Mouse (Mus musculus) cerebellum, adult 11 months (tissue): ENCODE data around the gene Phf23.
A peak's percentile ranks its signal among the peaks of the same experiment; 100 is the strongest.
"Not testable (repeated sequence)": the region's sequence is repeated elsewhere in the genome, so short reads cannot be mapped to it uniquely, and the experiment has no call there.

Experiments
- DNase-seq: peaks from one replicate; pipeline ENCODE4 v3.0.0; 2022

Gene Phf23

GRCm38 (mm10) chr11:70001159-70001558 is 5.6 kb downstream of the Phf23 start:
- no peak for DNase-seq

DNA sequence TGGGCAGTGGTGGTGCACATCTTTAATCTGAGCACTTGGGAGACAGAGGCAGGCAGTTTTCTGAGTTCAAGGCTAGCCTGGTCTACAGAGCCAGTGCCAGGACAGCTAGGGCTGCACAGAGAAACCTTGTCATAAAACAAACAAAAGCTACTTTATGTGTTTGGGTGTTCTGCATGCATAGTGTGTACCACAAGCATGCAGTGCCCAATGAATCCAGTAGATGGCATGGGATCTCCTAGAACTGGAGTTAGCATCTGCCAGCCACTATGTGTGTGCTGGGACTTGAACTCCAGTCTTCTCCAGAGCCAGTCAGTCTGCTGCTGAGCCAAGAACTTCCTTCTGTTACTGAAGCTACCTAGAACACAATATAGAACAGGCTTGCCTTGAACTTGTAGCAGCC is 6.3 kb downstream of the Phf23 start:
- no peak for DNase-seq

- no peak for DNase-seq
These were observed 6.9 kb downstream of the Phf23 start for GRCm38 (mm10) chr11:70002471-70002870.

GRCm38 (mm10) chr11:70005521-70005920 is 9.9 kb downstream of the Phf23 start:
- DNase-seq = no peak

GRCm38 (mm10) chr11:70010033-70010432 is 14.5 kb downstream of the Phf23 start:
- DNase-seq = no peak

GRCm38 (mm10) chr11:70010548-70010947 is 15.0 kb downstream of the Phf23 start:
- DNase-seq = no peak

DNA sequence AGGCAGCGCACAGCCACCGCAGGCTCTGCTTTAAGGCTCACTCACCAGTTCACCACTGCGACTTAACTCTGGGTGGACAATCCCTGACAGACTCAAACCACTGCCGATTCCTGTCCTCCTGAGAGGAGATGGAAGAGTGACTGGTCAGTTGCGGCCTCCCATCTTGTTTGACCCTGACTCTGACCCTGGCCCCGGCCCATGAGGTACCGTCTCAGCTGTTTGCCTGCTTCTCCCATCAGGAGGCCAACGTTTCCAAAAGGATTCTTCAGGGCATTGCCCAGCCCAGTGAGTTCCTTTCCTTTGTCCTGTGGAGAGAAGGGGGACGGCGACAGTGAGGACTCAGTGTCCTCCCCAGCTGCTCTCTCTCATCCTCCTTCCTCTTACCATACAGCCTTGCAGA is 15.4 kb downstream of the Phf23 start:
- no peak for DNase-seq

DNA sequence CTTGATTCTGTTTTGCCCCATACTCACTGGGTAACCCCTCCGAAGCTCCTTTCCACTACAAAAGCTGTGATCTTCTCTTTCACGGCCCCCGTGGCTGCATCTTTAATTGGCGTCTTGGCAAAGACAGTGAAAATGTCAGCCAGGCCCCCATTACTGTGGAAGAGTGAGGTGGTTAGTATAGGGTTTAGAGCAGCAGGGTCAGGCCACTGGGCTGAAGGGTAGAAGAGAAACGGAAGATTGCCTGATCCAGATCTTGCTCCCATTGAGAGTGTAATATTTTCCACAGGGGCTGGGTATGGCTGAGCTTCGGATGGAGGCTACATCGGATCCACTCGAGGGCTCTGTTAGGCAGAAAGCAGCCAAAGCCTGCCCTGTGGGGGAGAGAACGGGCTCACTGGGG is 17.4 kb downstream of the Phf23 start:
- DNase-seq = no peak

- no peak for DNase-seq
These were observed 17.8 kb downstream of the Phf23 start for GRCm38 (mm10) chr11:70013408-70013807.

GRCm38 (mm10) chr11:70014051-70014450 is 18.5 kb downstream of the Phf23 start:
- no peak for DNase-seq

DNA sequence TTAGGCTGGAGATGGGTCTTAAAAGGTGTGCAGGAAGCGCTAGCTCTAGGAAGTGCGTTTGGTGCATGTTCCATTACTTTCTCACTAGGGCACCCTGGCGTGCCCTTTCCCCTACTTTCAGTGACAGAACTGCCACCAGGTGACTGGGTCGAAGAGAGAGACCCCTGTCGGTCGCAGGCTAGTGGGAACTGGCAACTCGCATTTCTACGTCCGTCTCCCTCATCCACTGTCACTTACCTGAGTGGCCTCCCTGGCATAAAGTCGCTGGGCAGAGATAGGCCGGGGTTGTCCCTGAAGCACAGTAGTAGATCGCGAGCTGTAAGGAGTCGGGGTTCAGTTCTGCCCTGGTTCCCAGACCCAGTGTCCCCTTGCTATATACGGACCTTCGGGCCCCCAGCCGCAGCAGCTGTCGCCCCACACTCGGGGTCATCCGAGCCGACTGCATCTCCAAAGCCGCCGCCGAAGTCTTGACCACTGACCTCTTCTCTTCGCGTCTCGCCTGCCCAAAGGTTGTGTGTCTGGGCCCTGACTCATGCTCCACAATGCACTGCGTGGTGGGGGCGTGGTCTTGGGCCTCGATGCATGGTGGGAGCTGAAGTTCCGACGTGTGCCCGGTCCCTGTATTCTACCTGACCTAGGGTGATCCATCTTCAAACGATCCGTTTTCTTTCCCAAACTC is 19.4 kb downstream of the Phf23 start, which contains the start of gene Acadvl:
TSS of gene Acadvl (minus strand) at position 532 of the 679 bp plus-strand sequence.
- peak; percentile 85 for DNase-seq

DNA sequence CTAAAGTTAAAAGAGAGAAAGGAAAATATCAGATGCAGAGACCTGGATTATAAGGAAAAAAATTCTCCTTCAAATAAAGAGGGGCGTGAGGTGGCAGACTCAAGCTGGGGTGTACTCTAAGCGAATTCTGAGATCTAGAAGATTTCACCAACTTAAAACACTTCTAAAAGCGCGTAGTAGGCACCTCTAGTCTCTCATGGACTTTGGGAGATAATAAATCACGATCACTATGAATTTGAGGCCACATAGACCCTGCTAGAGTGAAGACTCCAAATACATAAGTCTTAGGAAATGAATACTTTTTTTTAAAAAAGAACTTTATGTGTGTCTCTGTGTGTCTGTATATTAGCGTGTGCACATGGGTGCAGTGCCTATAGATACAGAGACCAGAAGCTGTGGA is 20.1 kb downstream of the Phf23 start:
- DNase-seq = no peak

GRCm38 (mm10) chr11:70016177-70016576 is 20.6 kb downstream of the Phf23 start:
- not testable (repeated sequence) for DNase-seq

DNA sequence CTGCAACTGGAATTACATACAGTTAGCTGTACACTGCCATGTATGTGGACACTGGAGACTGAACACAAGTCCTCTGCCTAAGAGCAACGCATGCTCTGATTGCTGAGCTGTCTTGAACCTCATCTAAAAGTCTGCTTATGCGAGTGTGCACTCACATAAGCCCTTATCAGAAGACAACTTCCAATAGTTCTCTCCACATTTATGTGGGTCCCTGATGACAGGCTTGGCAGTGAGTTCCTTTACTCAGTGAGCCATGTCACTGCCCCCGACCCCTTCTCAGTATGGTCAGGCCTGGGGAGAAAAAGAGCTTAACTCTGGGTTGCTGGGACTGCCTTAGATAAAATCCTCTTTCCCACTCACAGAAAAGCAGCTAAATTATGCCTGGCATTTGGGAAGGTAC is 21.1 kb downstream of the Phf23 start, which contains the start of gene Dlg4:
TSS of gene Dlg4 (plus strand) at position 274 of the 400 bp plus-strand sequence.
- DNase-seq = no peak

- no peak for DNase-seq
These were observed 21.7 kb downstream of the Phf23 start for GRCm38 (mm10) chr11:70017199-70017767.

DNA sequence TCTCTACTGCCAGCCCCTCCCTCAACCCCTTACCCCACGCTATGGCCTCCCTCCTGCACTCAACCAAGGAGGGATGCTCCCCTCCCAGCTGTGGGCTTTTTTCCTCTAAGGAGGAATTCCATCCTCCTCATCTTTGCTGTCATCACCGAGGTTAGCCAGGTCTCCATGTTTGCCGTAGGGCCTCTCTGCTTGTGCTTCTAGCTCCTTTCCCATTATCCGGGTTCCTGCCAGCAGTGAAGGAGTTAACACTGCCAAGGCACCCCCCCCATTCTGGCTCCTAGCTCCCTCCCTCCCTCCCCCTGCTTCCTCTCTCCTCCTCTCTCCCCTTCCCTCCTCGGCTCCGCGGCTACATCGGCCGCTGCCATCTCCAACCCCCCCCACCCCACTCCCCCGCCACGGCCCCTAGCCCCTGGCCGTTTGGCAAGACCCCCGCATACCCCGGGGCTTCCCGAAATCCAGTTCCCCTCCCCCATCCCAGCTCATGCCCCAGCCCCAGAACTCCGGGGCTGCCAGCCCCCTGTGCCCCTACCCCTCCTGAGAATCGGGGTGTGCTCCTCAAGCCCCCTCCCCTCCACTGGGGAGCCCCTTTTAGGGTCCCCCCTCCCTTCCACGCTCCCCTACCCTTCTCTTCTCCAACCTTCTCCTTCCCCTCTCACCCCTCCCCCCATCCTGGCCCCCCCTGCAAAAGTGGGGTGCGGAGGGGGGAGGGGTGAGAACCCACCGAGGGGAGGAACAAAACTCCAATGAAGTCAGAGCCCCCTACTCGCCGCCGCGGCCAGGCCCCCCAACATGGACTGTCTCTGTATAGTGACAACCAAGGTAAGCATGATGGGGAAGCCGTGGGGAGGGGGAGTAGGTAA is 22.8 kb downstream of the Phf23 start:
- DNase-seq = peak; percentile 73

DNA sequence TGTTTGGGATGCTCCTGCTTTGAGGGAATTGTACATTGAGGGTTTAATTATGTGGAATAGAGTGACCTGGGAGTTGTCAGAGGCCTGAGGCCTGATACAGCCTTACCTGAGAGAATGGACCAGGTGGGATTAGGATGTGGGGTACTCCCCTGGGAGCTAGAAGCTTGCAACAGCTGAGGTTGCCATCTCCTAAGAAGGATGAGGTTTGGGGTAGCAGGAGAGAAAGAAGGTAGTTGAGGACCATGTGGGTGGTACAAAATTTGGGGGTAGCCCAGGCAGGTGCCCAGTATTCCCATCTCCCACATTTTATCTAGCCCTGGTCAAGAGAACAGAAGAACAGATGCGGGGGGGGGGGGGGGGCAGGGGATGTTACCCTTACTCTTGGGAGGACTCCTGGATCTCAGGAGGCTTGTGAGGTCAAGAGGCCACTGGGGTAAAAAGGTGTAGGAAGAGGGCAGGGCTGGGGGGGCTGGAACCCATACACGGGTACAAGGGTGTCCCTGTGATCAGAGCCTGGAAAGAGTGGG is 24.0 kb downstream of the Phf23 start:
- DNase-seq = no peak

- DNase-seq = no peak
These were observed 24.6 kb downstream of the Phf23 start for GRCm38 (mm10) chr11:70020022-70020631.

DNA sequence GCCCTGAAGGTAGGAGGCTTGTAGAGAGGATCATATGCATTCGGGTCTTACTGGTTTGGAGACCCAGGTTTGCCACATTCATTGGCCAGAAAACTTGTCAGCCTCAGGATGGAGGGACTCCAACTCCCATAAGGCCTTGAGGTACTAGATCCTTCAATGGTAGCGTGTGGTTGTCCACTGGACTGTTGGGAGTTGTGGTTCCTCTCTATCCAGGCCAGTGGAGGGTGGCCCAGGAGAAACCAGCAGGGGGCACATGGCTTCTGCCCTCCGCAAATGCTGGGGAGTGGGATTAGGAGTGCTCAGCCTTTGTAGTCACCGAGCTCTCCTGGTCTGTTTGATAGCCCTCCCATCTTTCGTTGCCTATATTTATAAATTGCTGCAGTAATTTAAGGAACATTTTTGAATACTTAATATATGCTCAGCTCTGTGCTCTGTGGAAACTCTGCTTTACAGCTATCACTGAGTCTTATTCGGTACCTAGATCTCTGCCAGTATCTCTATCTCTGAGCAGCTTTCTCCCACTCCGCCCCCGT is 25.2 kb downstream of the Phf23 start:
- DNase-seq = peak; percentile 77

DNA sequence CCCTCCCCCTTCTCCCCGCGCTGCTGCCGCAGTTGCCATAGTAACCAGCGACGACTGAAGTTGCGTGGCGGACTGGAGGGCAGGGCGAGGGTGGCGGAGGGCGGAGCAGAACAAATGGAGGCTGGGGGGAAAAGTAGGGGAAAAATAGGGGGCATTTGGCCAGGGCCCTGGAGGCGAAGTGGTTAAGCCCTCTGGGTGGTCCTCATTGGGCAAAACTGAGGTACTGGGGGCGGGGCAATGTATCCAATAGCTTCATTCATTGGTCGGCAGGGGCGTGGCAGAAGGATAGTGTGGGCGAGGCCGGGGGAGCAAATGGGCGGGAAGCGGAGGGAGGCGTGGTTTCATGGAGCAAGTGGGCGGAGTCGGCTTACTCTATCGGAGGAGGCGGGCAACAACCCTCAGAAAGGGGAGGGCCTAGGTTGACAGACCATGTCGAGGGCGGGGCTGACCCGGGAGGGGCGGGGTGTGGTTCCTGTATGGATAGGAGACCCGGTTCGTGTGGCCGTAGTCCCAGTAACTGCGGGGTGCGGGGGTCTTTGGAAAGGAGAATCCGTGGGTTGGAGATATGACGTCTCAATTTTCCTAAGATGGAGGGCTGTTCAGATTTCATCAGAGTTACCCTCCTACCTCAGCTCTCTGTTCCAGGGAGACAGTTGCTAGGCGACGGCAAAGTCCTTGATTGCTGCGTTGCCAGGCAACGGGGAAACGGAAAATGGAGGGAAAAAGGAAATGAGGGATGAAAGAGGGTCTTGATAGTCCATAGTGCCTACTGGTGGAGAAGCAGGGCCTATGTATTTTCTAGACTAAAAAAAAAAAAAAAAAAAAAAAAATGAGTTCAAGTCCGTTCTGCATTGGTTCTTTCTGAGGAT is 25.9 kb downstream of the Phf23 start:
- DNase-seq = peak; percentile 98

GRCm38 (mm10) chr11:70023481-70024150 is 28.0 kb downstream of the Phf23 start:
- peak; percentile 34 for DNase-seq
